Mouse (Mus musculus) hindbrain, embryonic 14.5 days (tissue): Measurements from ENCODE around the gene Sirt4. TPM values are rescaled to one million over a fixed set of nuclear protein-coding genes. Genes with fewer than 3 reads are reported as not detected.
A peak's percentile ranks its signal among the peaks of the same experiment; 100 is the strongest.
"Not testable (repeated sequence)": the region's sequence is repeated elsewhere in the genome, so short reads cannot be mapped to it uniquely, and the experiment has no call there.

Source experiments
- ATAC-seq: fragments of 200-750 bp; cut with Nextera tagmentation; 2 replicates; pipeline ENCODE4 v1.8.0; 2017; ENCODE audit warnings: moderate number of reproducible peaks, mild to moderate bottlenecking, moderate TSS enrichment, moderate library complexity; ENCODE audit not compliant: low FRiP score
- DNase-seq: peaks from one replicate; pipeline ENCODE4 v3.0.0-alpha.2; 2015; ENCODE audit warnings: low spot score
- H3K27ac ChIP-seq: fragments of 300-500 bp; sonication (generic); 2 replicates; pipeline ENCODE4 v1.5.1; 2014; ENCODE audit warnings: mild to moderate bottlenecking, moderate library complexity
- H3K27me3 ChIP-seq: fragments of 300-500 bp; sonication (generic); 2 replicates; pipeline ENCODE4 v1.6.1; 2014; ENCODE audit warnings: mild to moderate bottlenecking, low read length, mixed read lengths; ENCODE audit not compliant: control insufficient read depth, insufficient read depth
- H3K36me3 ChIP-seq: fragments of 300-500 bp; sonication (generic); replicated peaks from 2 replicates; pipeline ENCODE4 v1.6.1; 2014; ENCODE audit not compliant: control insufficient read depth, insufficient read depth
- H3K4me1 ChIP-seq: fragments of 300-500 bp; sonication (generic); replicated peaks from 2 replicates; pipeline ENCODE4 v1.6.1; 2014; ENCODE audit warnings: antibody characterized with exemption, low read length, mixed read lengths; ENCODE audit not compliant: control insufficient read depth, insufficient read depth
- H3K4me2 ChIP-seq: fragments of 300-500 bp; sonication (generic); replicated peaks from 2 replicates; pipeline ENCODE4 v1.6.1; 2014; ENCODE audit warnings: mild to moderate bottlenecking, moderate library complexity
- H3K4me3 ChIP-seq: fragments of 300-500 bp; sonication (generic); replicated peaks from 2 replicates; pipeline ENCODE4 v1.5.1; 2014; ENCODE audit warnings: mild to moderate bottlenecking, low read length
- H3K9ac ChIP-seq: fragments of 300-500 bp; sonication (generic); 2 replicates; pipeline ENCODE4 v1.6.1; 2014
- H3K9me3 ChIP-seq: fragments of 300-500 bp; sonication (generic); 2 replicates; pipeline ENCODE4 v1.6.1; 2016; ENCODE audit warnings: low read length; ENCODE audit not compliant: control insufficient read depth
- WGBS: fragments of 180-500 bp; shearing (Covaris S2); extraction: QIAGEN DNeasy Blood & Tissue Kit; methylation state at CpG from one replicate; pipeline ENCODE4 v1.1.7; 2014; 5-methylcytosine and 5-hydroxymethylcytosine counted together
- polyA plus RNA-seq: library from polyadenylated mRNA; unstranded; fragments of >200 nt; fragmentation: Nextera tagmentation; extraction: Ambion mirVana; gene quantifications from 2 replicates; pipeline ENCODE4 v1.2.1, GENCODE M21; 2014

The Sirt4 gene
- polyA plus RNA-seq, 1 experiment from 2014 or later, result 19.1 TPM

- no peaks in the 10 kb centered on the region for H3K9me3 ChIP-seq
Observed at GRCm38 (mm10) chr5:115447108-115447507, 37.4 kb downstream of the Sirt4 start.

GRCm38 (mm10) chr5:115444130-115444529, 40.4 kb downstream of the Sirt4 start:
- no peak for ATAC-seq
- DNase-seq, result no peak
- H3K36me3 ChIP-seq, result peaks cover 88% of the 10 kb centered on the region
- H3K27ac ChIP-seq, result no peak overlapping the region
- H3K4me1 ChIP-seq, result peaks cover 8% of the 10 kb centered on the region; the same call in 1 of the 2 replicates
- 74% methylated on average over 11 of the region's 11 CpGs for WGBS
- H3K4me2 ChIP-seq, result no peak overlapping the region
- H3K9me3 ChIP-seq, result no peaks in the 10 kb centered on the region
- no peaks in the 10 kb centered on the region for H3K27me3 ChIP-seq
- no peak overlapping the region for H3K4me3 ChIP-seq
- no peak overlapping the region for H3K9ac ChIP-seq

More at GRCm38 (mm10) chr5:115447108-115447507, 37.4 kb downstream of the Sirt4 start:
- no peak for ATAC-seq
- H3K27me3 ChIP-seq, result no peaks in the 10 kb centered on the region
- peaks cover 98% of the 10 kb centered on the region for H3K36me3 ChIP-seq
- H3K4me3 ChIP-seq, result no peak overlapping the region
- no peak overlapping the region for H3K27ac ChIP-seq
- no peak overlapping the region for H3K9ac ChIP-seq
- H3K4me1 ChIP-seq, result no peaks in the 10 kb centered on the region
- 85% methylated on average over 17 of the region's 17 CpGs for WGBS
- H3K4me2 ChIP-seq, result no peak overlapping the region
- no peak for DNase-seq

GRCm38 (mm10) chr5:115442663-115443062, 41.9 kb downstream of the Sirt4 start:
- H3K9ac ChIP-seq, H3K27me3 ChIP-seq, ATAC-seq, H3K4me3 ChIP-seq, DNase-seq, H3K4me2 ChIP-seq, H3K9me3 ChIP-seq, H3K27ac ChIP-seq: not testable (repeated sequence)
- H3K36me3 ChIP-seq, result peaks cover 89% of the 10 kb centered on the region
- H3K4me1 ChIP-seq, result peaks cover 22% of the 10 kb centered on the region
- 75% methylated on average over 5 of the region's 5 CpGs for WGBS

- no peaks in the 10 kb centered on the region for H3K27me3 ChIP-seq
- DNase-seq (peak; percentile 92), ATAC-seq (no peak)
- H3K9me3 ChIP-seq, result no peaks in the 10 kb centered on the region
- no peak overlapping the region; the same call in 1 of the 2 replicates for H3K4me2 ChIP-seq
- peaks cover 36% of the 10 kb centered on the region for H3K4me1 ChIP-seq
- peaks cover 76% of the 10 kb centered on the region for H3K36me3 ChIP-seq
- WGBS, result 29% methylated on average over 14 of the region's 14 CpGs
- peak overlapping the region; percentile 55; the same call in 1 of the 2 replicates for H3K27ac ChIP-seq
- no peak overlapping the region for H3K9ac ChIP-seq
- H3K4me3 ChIP-seq, result no peak overlapping the region
Observed at GRCm38 (mm10) chr5:115441205-115441849, 43.2 kb downstream of the Sirt4 start.

GRCm38 (mm10) chr5:115438667-115439066, 45.9 kb downstream of the Sirt4 start:
- H3K4me2 ChIP-seq, result peak overlapping the region; percentile 83
- peak overlapping the region; percentile 100 for H3K27ac ChIP-seq
- DNase-seq, result no peak
- 22% methylated on average over 7 of the region's 7 CpGs for WGBS
- peaks cover 55% of the 10 kb centered on the region for H3K36me3 ChIP-seq
- H3K9me3 ChIP-seq, result no peaks in the 10 kb centered on the region
- no peaks in the 10 kb centered on the region for H3K27me3 ChIP-seq
- H3K9ac ChIP-seq, result peak overlapping the region; percentile 80
- H3K4me1 ChIP-seq, result peaks cover 62% of the 10 kb centered on the region
- H3K4me3 ChIP-seq, result no peak overlapping the region
- ATAC-seq, result no peak

- WGBS, result 0% methylated on average over 2 of the region's 2 CpGs
- H3K9me3 ChIP-seq, result no peaks in the 10 kb centered on the region
- no peak for DNase-seq
- no peak for ATAC-seq
- H3K4me1 ChIP-seq, result peaks cover 70% of the 10 kb centered on the region
- no peaks in the 10 kb centered on the region for H3K27me3 ChIP-seq
- H3K4me3 ChIP-seq, result no peak overlapping the region
- peak overlapping the region; percentile 100 for H3K27ac ChIP-seq
- peak overlapping the region; percentile 83 for H3K4me2 ChIP-seq
- peak overlapping the region; percentile 80 for H3K9ac ChIP-seq
- H3K36me3 ChIP-seq, result peaks cover 54% of the 10 kb centered on the region
Observed at GRCm38 (mm10) chr5:115437945-115438315, 46.6 kb downstream of the Sirt4 start.

- DNase-seq (no peak), ATAC-seq (no peak)
- Histone ChIP-seq H3K9me3 (no peaks in the 10 kb centered on the region), H3K27me3 (no peaks in the 10 kb centered on the region), H3K27ac (peak overlapping the region; percentile 100), H3K36me3 (peaks cover 54% of the 10 kb centered on the region), H3K4me3 (peak overlapping the region; percentile 28), H3K9ac (peak overlapping the region; percentile 80), H3K4me2 (peak overlapping the region; percentile 83), H3K4me1 (peaks cover 75% of the 10 kb centered on the region)
- WGBS, result 18% methylated on average over 7 of the region's 7 CpGs
Observed at GRCm38 (mm10) chr5:115437242-115437944, 47.1 kb downstream of the Sirt4 start.

- Histone ChIP-seq H3K4me3 (peak overlapping the region; percentile 28), H3K36me3 (peaks cover 49% of the 10 kb centered on the region), H3K9me3 (no peaks in the 10 kb centered on the region), H3K9ac (peak overlapping the region; percentile 80), H3K4me1 (peaks cover 83% of the 10 kb centered on the region), H3K4me2 (peak overlapping the region; percentile 83), H3K27ac (peak overlapping the region; percentile 100), H3K27me3 (no peaks in the 10 kb centered on the region)
- ATAC-seq (peak; percentile 90), DNase-seq (peak; percentile 94)
- 0% methylated on average over 38 of the region's 43 CpGs for WGBS
Observed at GRCm38 (mm10) chr5:115436421-115437124, 48.0 kb downstream of the Sirt4 start.

- 11% methylated on average over 8 of the region's 8 CpGs for WGBS
- DNase-seq (peak; percentile 66), ATAC-seq (no peak)
- Histone ChIP-seq H3K27me3 (no peaks in the 10 kb centered on the region), H3K27ac (peak overlapping the region; percentile 100), H3K9ac (peak overlapping the region; percentile 80), H3K9me3 (no peaks in the 10 kb centered on the region), H3K4me1 (peaks cover 85% of the 10 kb centered on the region), H3K4me3 (peak overlapping the region; percentile 28), H3K36me3 (peaks cover 48% of the 10 kb centered on the region), H3K4me2 (peak overlapping the region; percentile 83)
Observed at GRCm38 (mm10) chr5:115435755-115436379, 48.7 kb downstream of the Sirt4 start.
